Mouse (Mus musculus): ENCODE measurements around the gene Krt23. TPM values are rescaled to one million over a fixed set of nuclear protein-coding genes. Genes with fewer than 3 reads are reported as not detected.

The Krt23 gene
- polyA plus RNA-seq, 1 experiment from 2014 or later = not detected

DNA sequence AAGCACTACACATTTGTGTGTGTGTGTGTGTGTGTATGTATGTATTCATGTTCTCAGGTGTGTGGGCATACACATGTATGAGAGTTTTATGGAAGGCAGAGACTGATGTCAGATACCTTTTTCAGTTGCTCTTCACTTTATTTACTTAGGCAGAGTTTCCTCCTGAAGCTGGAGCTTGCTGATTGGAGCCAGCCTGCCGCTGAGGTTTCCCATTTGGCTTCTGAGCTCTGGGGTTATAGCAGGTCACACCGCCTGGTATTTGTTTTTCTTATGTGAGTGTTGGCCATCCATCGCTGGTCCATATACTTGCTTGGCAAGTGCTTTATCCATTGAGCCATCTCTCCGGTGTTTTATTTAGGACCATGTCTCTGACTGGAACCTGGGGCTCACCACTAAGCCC, 23.7 kb downstream of the Krt23 start:
- Histone ChIP-seq H3K79me2 (ENCODE audit: inconsistent target) (no peaks in the 10 kb centered on the region), H3K4me3 (ENCODE audit: inconsistent target) (no peak overlapping the region), H3K27ac (no peak overlapping the region), H3K36me3 (ENCODE audit: inconsistent target) (no peaks in the 10 kb centered on the region)
- 73% methylated on average over 4 of the region's 4 CpGs for WGBS (ENCODE audit: missing documents)

DNA sequence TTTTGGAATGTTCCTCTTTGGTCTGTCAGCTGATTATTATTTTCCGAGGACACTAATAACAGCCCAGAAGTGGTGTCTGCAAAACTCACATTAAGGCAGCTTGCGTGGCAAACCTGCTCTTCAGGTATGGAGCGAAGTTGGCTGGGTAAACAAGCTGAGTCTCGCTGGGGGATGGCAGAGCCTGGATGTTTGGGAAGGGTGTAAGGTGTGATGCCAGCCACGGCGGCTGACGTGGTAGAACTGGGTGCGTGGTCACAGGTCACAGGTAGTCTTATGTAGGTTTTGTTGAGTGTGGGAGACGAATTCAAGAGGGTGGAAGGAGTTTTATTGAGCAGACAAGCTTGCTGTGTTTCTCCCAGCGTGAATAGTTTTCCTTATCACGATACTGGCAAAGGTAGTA, 24.4 kb downstream of the Krt23 start:
- no peak overlapping the region for H3K4me3 ChIP-seq (ENCODE audit: inconsistent target)
- WGBS (ENCODE audit: missing documents) = 76% methylated on average over 11 of the region's 11 CpGs
- H3K79me2 ChIP-seq (ENCODE audit: inconsistent target) = no peaks in the 10 kb centered on the region
- H3K27ac ChIP-seq = no peak overlapping the region
- no peaks in the 10 kb centered on the region for H3K36me3 ChIP-seq (ENCODE audit: inconsistent target)

DNA sequence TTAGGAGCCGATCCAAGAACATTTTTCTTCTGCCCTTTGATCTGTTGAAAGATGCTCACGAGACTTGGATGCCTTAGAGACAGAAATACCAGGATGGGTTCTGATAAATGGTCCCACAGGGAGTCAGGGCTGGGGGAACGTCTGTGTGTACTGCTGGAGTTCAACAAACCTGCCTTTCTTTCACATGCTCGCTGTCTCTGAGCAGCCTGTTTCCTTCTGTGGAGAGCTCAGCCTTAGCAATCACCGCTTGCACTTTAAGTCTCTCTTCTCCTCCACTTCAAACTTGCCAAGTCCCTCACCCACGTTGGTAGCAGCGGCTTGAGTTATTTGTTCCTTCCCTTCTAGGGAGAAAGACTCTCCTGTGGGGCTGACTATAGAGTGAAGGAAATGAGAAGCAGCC, 26.6 kb downstream of the Krt23 start:
- WGBS (ENCODE audit: missing documents) = 42% methylated on average over 7 of the region's 7 CpGs
- Histone ChIP-seq H3K27ac (no peak overlapping the region), H3K79me2 (ENCODE audit: inconsistent target) (no peaks in the 10 kb centered on the region), H3K36me3 (ENCODE audit: inconsistent target) (no peaks in the 10 kb centered on the region), H3K4me3 (ENCODE audit: inconsistent target) (no peak overlapping the region)

DNA sequence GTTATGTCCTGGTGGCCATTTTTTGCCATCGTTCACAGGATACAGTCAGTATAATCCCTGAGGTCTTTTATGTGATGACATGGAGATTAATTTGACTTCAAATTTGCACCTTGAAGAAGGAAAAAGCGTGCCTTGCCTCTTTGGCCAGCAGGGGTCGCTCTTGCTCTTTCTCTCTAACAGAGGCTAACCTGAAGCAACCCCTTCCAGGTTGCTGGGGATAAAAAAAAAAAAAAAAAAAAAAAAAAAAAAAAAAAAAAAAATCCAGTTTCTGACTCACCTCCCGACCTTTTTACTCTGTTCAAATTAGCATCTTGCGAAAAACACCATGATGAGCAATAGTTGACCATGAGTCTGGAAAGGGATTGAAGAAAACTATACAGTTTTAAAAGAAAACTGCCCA, 28.1 kb downstream of the Krt23 start:
- no peak overlapping the region for H3K27ac ChIP-seq
- 11% methylated on average over 5 of the region's 5 CpGs for WGBS (ENCODE audit: missing documents)
- H3K79me2 ChIP-seq (ENCODE audit: inconsistent target) = no peaks in the 10 kb centered on the region
- no peak overlapping the region for H3K4me3 ChIP-seq (ENCODE audit: inconsistent target)
- no peaks in the 10 kb centered on the region for H3K36me3 ChIP-seq (ENCODE audit: inconsistent target)

DNA sequence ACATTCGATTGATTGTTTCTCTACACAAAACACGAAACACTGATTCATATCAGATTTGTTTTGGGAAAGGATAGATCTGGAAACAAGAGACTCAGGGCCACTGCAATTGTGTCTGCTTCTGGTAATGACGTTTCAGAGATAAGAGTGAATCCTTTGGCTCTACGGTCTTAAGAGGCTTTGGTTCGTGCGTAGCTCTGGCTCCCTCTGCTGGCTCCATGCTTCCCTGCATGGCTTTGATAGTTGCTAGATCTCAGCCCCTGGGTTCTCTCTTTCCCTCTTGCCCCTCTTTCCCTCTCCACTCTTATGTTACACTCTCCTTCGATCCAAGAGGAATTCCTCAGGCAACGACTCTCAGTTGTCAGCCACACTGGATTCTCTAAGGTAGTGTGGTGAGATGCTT, 29.8 kb downstream of the Krt23 start:
- Histone ChIP-seq H3K27ac (no peak overlapping the region), H3K4me3 (ENCODE audit: inconsistent target) (no peak overlapping the region), H3K79me2 (ENCODE audit: inconsistent target) (no peaks in the 10 kb centered on the region), H3K36me3 (ENCODE audit: inconsistent target) (no peaks in the 10 kb centered on the region)
- WGBS (ENCODE audit: missing documents) = 6% methylated on average over 8 of the region's 8 CpGs

DNA sequence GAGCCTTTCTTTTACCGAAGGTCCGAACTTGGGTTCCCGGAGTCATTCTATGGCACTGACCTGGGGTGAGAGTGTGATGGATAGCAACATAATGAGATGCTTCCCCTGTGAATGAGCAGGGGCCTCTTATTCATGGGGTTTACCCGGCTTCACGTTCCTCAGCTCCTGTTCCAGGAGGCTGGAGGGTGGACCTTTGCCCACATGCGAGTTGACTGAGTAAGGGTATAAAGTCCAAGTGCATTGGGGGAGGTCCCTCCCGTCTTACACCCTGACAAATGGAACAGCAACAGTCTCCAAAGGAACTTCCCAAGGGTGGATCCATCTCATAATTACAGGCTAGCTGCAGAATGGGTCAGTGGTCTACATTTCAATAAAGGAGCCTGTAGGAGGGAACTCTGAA, 31.2 kb downstream of the Krt23 start:
- Histone ChIP-seq H3K79me2 (ENCODE audit: inconsistent target) (no peaks in the 10 kb centered on the region), H3K4me3 (ENCODE audit: inconsistent target) (no peak overlapping the region), H3K27ac (no peak overlapping the region), H3K36me3 (ENCODE audit: inconsistent target) (no peaks in the 10 kb centered on the region)
- WGBS (ENCODE audit: missing documents) = 80% methylated on average over 7 of the region's 7 CpGs

DNA sequence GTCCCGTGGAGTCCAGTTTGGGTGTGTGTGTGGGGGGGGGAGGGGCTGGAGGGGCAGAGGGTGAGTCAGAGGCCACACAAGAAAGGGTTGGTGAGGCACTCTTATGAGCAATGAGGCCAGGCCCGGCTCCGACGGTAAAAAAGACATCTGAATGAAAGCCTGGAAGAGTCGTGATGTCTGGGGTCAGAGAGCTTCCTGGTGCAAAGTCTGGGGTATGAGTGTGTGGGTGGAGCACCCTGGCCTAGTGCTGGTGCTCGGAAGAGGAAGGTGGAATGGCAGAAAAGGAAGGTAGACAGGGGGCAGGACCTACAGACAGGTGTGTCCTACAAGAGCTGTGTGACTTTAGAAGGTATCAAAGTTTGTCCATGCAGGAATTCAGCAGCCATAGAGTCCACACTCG, 34.0 kb downstream of the Krt23 start:
- Histone ChIP-seq H3K4me3 (ENCODE audit: inconsistent target) (no peak overlapping the region), H3K36me3 (ENCODE audit: inconsistent target) (no peaks in the 10 kb centered on the region), H3K79me2 (ENCODE audit: inconsistent target) (no peaks in the 10 kb centered on the region), H3K27ac (no peak overlapping the region)
- WGBS (ENCODE audit: missing documents) = 73% methylated on average over 7 of the region's 7 CpGs

DNA sequence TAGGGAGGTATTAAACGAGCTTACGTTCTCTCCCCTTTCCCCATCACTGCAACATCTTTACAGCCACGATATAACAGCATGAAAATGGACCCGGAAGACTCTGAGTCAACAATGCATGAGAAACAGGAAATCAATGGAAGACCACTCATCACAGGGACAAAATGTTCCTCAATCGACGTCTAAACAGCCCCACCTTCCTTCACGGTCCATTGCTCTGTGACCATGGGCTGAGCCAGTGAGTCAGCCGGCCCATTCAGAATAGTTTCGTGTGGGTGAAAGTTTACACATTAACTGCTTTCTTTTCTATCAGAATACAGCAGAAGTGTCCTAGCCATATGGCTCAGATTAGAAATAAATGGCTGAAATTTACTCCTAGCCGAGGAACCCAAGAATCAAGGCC, 38.2 kb downstream of the Krt23 start:
- 79% methylated on average over 10 of the region's 10 CpGs for WGBS (ENCODE audit: missing documents)
- no peak overlapping the region for H3K4me3 ChIP-seq (ENCODE audit: inconsistent target)
- no peaks in the 10 kb centered on the region for H3K79me2 ChIP-seq (ENCODE audit: inconsistent target)
- no peaks in the 10 kb centered on the region for H3K36me3 ChIP-seq (ENCODE audit: inconsistent target)
- H3K27ac ChIP-seq = no peak overlapping the region

DNA sequence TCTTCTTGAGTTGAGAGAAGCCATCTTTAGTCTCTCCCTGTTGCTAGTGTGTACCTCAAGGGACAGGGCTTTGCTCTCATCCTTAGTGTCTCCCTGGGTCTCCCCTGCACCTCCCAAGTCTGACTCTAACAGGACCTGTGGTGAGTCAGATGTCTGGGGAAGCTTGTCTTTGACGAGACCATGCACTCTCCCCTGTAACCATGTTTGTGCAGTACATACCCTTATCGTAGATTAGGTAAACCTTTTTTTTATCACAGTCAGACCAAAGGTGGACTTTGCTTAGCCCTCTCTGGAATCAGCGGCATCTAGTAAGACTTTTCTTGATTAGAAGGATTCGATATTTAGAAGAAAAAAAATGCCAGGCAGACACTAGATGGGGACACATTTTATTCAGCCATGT, 38.9 kb downstream of the Krt23 start:
- 90% methylated on average over 3 of the region's 4 CpGs for WGBS (ENCODE audit: missing documents)
- H3K79me2 ChIP-seq (ENCODE audit: inconsistent target) = no peaks in the 10 kb centered on the region
- H3K4me3 ChIP-seq (ENCODE audit: inconsistent target) = no peak overlapping the region
- no peaks in the 10 kb centered on the region for H3K36me3 ChIP-seq (ENCODE audit: inconsistent target)
- no peak overlapping the region for H3K27ac ChIP-seq

DNA sequence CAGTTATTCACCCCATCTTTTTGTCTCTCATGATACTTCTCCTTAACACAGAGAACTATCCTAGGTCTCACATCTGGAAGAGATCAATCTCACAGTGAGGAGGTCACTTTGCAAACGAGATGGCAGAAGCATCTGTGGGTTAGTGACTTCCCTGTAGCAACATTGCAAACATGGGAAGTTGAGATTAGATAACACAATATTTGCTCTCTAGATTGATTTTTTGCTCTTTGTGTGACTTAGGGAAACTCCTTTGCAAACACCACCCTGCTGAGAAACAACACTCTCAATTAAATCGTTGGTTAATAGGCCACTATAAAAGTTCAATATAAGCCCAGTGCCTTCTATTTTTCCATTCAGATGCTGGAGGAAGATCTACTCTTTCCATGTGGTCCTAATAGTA, 44.2 kb downstream of the Krt23 start:
- H3K4me3 ChIP-seq (ENCODE audit: inconsistent target) = no peak overlapping the region
- no peaks in the 10 kb centered on the region for H3K36me3 ChIP-seq (ENCODE audit: inconsistent target)
- H3K79me2 ChIP-seq (ENCODE audit: inconsistent target) = no peaks in the 10 kb centered on the region
- H3K27ac ChIP-seq = no peak overlapping the region
- WGBS (ENCODE audit: missing documents) = 72% methylated on average over 2 of the region's 2 CpGs

DNA sequence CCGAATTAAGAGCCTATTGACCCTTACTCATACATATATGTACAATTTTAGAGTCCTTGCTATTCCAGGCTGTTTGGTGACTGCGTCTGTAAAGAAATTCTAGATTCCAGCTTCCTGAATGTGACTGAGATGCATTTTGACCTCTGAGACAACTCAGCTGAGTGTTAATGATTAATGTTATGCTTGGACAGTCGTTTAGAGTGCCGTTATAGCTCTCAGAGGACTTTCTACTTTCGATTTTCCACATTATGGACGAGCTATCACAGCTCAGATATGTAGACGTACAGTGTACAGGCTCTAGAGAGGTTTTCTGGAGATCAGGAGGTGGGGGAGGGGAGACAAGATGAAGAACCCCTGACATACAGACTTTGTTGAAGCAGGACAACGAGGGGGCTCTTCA, 51.7 kb downstream of the Krt23 start:
- H3K79me2 ChIP-seq (ENCODE audit: inconsistent target) = no peaks in the 10 kb centered on the region
- no peaks in the 10 kb centered on the region for H3K36me3 ChIP-seq (ENCODE audit: inconsistent target)
- H3K4me3 ChIP-seq (ENCODE audit: inconsistent target) = no peak overlapping the region
- WGBS (ENCODE audit: missing documents) = 65% methylated on average over 8 of the region's 8 CpGs
- H3K27ac ChIP-seq = no peak overlapping the region

DNA sequence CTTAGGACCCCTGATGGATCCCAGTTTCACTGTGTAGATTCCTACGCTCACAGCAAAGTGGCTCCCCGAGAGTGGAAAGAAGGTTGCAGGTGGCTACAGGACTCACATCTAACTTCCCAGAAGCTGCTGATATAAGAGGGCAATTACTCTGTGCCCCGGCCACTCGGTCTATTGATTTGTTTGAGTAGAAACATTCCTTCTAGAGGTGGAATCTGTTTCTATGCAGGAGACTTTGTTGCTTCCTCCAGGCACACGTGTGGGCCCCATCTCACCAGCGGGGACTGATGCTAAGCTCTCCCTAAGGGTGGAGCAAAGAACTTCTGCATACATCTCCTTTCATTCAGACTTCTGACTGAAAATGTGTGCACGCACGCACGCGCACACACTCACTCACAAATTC, 53.5 kb downstream of the Krt23 start:
- no peaks in the 10 kb centered on the region for H3K79me2 ChIP-seq (ENCODE audit: inconsistent target)

DNA sequence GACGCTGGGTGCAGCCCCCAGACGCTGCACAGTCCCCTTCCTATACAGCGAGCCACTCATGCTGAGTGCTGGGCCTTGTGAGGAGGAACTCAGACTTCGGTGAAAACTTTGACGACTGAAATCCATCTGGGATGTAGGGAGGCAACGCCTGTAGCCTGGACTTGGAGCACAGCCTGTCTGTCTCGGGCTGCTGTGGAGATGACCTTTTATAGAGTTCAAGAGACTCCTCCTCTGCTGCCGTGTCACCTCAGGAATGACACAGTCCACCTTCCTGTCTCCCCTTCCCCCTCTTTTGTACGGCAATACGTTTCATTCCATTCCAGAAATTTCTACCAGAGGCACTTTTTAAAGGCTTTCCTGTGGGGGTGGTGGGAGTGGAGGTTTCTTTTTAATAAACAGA, 55.0 kb downstream of the Krt23 start, which contains the start of gene Krt20:
Gene Krt20, minus strand, starts transcription at position 179 of the 400 bp plus-strand sequence.
- Histone ChIP-seq H3K27ac (no peak within 1 kb of the TSS), H3K4me3 (ENCODE audit: inconsistent target) (no peak within 1 kb of the TSS), H3K36me3 (ENCODE audit: inconsistent target) (no peaks in the 10 kb centered on the region), H3K79me2 (ENCODE audit: inconsistent target) (no peaks in the 10 kb centered on the region)
- 57% methylated on average over 10 of the region's 10 CpGs for WGBS (ENCODE audit: missing documents)

More for the DNA sequence above, 53.5 kb downstream of the Krt23 start:
- 74% methylated on average over 10 of the region's 10 CpGs for WGBS (ENCODE audit: missing documents)
- no peak overlapping the region for H3K4me3 ChIP-seq (ENCODE audit: inconsistent target)
- H3K27ac ChIP-seq = no peak overlapping the region
- no peaks in the 10 kb centered on the region for H3K36me3 ChIP-seq (ENCODE audit: inconsistent target)

DNA sequence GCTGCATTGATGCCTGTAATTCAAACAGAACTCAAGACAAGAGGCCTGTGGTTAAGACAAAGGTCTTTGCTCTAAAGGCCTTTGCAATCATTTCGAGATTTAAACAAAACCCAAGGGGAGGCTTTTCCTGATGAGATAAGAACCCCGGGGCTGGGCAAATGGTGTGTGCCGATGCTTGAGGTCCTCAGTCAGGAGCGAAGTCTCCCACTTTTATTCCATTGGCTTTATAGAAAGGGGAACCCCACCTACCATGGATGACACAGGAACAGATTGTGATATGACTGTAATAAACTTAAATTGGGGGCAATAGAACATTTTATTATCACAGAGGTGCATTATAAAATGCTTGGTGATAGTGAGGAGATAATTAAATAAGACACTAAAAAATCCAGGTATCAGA, 56.3 kb downstream of the Krt23 start:
- no peaks in the 10 kb centered on the region for H3K79me2 ChIP-seq (ENCODE audit: inconsistent target)
- no peak overlapping the region for H3K4me3 ChIP-seq (ENCODE audit: inconsistent target)
- WGBS (ENCODE audit: missing documents) = 74% methylated on average over 4 of the region's 4 CpGs
- H3K36me3 ChIP-seq (ENCODE audit: inconsistent target) = no peaks in the 10 kb centered on the region
- no peak overlapping the region for H3K27ac ChIP-seq

DNA sequence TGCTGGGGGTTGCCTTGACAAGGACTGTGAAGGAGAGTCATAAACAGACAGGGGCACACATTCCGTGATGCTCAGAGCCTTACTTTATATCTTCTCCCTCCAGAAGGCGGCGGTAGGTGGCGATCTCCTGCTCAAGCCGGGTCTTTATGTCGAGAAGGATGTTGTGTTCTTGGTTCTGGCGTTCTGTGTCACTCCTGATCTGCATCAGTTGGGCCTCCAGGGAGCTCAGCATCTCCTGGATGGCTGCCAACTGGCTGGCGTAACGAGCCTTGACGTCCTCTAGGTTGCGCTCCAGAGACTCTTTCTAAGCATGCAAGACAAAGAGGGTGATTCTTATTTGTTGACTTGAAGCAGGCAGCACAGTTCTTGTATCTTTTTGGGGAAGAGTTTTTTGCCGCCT, 62.3 kb downstream of the Krt23 start:
- H3K36me3 ChIP-seq (ENCODE audit: inconsistent target) = no peaks in the 10 kb centered on the region
- no peak overlapping the region for H3K4me3 ChIP-seq (ENCODE audit: inconsistent target)
- WGBS (ENCODE audit: missing documents) = 69% methylated on average over 12 of the region's 12 CpGs
- no peaks in the 10 kb centered on the region for H3K79me2 ChIP-seq (ENCODE audit: inconsistent target)
- H3K27ac ChIP-seq = no peak overlapping the region

All from macrophage (primary cell).